Mouse (Mus musculus) liver, embryonic 11.5 days (tissue): ENCODE results near the gene Cyren. TPM values are rescaled to one million over a fixed set of nuclear protein-coding genes. Genes with fewer than 3 reads are reported as not detected.
A peak's percentile ranks its signal among the peaks of the same experiment; 100 is the strongest.

Experiments
- ATAC-seq: fragments of 200-750 bp; cut with Nextera tagmentation; replicated peaks from 2 replicates; pipeline ENCODE4 v1.8.0; 2017; ENCODE audit warnings: moderate number of reproducible peaks, mild to moderate bottlenecking, moderate TSS enrichment, moderate library complexity; ENCODE audit not compliant: low FRiP score
- DNase-seq: peaks from one replicate; pipeline ENCODE4 v3.0.0-alpha.2; 2017; ENCODE audit warnings: low spot score
- H3K27ac ChIP-seq: fragments of 300-500 bp; sonication (generic); 2 replicates; pipeline ENCODE4 v1.5.1; 2014; ENCODE audit warnings: mild to moderate bottlenecking, low read depth, low read length, control low read depth
- H3K27me3 ChIP-seq: fragments of 300-500 bp; sonication (generic); replicated peaks from 2 replicates; pipeline ENCODE4 v1.6.1; 2014; ENCODE audit warnings: low read length, mixed read lengths; ENCODE audit not compliant: control insufficient read depth, insufficient read depth
- H3K36me3 ChIP-seq: fragments of 300-500 bp; sonication (generic); 2 replicates; pipeline ENCODE4 v1.6.1; 2014; ENCODE audit warnings: mild to moderate bottlenecking, low read length, moderate library complexity, mixed read lengths; ENCODE audit not compliant: control insufficient read depth, insufficient read depth
- H3K4me1 ChIP-seq: fragments of 300-500 bp; sonication (generic); replicated peaks from 2 replicates; pipeline ENCODE4 v1.6.1; 2014; ENCODE audit warnings: low read length, mixed read lengths; ENCODE audit not compliant: control insufficient read depth, insufficient read depth
- H3K4me2 ChIP-seq: fragments of 300-500 bp; sonication (generic); 2 replicates; pipeline ENCODE4 v1.6.1; 2014; ENCODE audit warnings: mild to moderate bottlenecking, control low read depth, moderate library complexity
- H3K4me3 ChIP-seq: fragments of 300-500 bp; sonication (generic); 2 replicates; pipeline ENCODE4 v1.5.1; 2014; ENCODE audit warnings: low read depth, low read length, control low read depth
- H3K9ac ChIP-seq: fragments of 300-500 bp; sonication (generic); 2 replicates; pipeline ENCODE4 v1.6.1; 2014; ENCODE audit warnings: low read depth, low read length, control low read depth
- H3K9me3 ChIP-seq: fragments of 300-500 bp; sonication (generic); 2 replicates; pipeline ENCODE4 v1.6.1; 2016; ENCODE audit warnings: low read length, inconsistent platforms, mixed read lengths; ENCODE audit not compliant: control insufficient read depth
- WGBS: fragments of 180-500 bp; shearing (Covaris S2); extraction: QIAGEN DNeasy Blood & Tissue Kit; methylation state at CpG from one replicate; pipeline ENCODE4 v1.1.7; 2014; 5-methylcytosine and 5-hydroxymethylcytosine counted together
- polyA plus RNA-seq: library from polyadenylated mRNA; unstranded; fragments of >200 nt; fragmentation: Nextera tagmentation; extraction: Ambion mirVana; gene quantifications from 2 replicates; pipeline ENCODE4 v1.2.1, GENCODE M21; 2014

The Cyren gene
- 20.1 and 20.5 TPM in 2 replicates for polyA plus RNA-seq

DNA sequence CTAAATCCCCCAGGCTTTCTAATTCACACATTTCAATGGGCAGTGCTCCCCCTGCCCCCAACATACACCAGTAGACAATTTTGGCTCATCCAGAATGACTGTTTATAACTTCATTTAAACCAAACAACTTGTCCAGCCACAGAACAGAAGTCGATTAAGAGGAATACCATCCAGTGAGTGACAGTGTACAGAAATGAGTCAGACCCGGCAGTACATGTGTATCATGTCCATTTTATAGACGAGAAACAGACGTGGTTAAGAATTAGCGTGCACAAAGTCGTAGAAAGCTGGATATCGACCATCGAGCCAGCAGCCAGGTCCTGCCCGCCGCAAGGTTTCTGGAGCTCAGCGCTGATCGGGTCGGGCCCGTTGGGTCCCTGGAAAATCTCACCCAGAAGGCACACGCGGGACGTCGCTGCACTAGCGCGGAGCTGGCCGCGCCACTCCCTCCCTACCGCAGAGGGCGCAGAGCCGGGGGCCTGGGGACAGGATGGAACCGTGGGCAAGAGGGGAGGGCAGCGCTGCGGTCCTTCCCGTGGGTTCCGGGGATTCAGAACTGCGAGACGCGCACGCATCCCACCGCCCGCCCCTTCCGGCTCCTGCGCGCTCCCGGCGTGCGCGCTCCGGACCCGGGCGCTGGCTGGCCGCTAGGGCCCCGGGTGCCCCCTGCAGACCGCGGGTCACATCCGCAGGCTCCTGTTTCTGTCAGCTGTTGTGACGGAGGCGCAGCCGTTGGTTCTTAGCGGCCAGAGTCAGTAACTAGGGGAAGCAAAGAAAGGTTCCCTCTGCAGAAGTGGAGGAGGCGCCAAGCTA is at the start of gene Cyren:
Gene Cyren (minus strand): TSS at position 552 of the 813 bp plus-strand sequence.
- no peaks in the 10 kb centered on the region for H3K27me3 ChIP-seq
- peak within 1 kb of the TSS; percentile 94 for H3K27ac ChIP-seq
- peaks cover 40% of the 10 kb centered on the region for H3K4me1 ChIP-seq
- H3K9me3 ChIP-seq = no peaks in the 10 kb centered on the region
- DNase-seq = peak; percentile 91
- H3K4me2 ChIP-seq = peak within 1 kb of the TSS; percentile 85
- ATAC-seq = peak; percentile 79
- under 1% methylated on average over 55 of the region's 56 CpGs for WGBS
- H3K9ac ChIP-seq = peak within 1 kb of the TSS; percentile 85
- H3K36me3 ChIP-seq = peaks cover 19% of the 10 kb centered on the region
- H3K4me3 ChIP-seq = peak within 1 kb of the TSS; percentile 71

DNA sequence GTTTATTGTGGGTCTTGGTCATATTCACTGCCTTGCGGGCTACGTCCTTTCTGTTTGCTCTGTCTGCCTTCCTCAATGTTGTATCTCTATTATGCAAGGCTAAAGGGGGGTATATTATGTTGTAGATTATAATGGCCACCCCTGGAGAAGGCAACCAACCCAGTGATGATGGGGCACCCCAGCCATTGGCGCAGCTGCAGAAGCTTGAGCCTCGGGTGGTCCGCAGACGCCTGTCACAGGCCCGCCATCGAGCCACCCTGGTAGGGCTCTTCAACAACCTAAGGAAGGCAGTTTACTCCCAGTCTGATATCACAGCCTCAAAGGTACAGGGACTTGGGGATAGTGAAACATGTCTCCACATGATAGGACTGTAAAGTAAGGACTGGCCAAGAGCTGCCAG is 49.7 kb upstream of the Cyren start:
- no peaks in the 10 kb centered on the region for H3K4me1 ChIP-seq
- no peaks in the 10 kb centered on the region for H3K27me3 ChIP-seq
- no peak overlapping the region for H3K9ac ChIP-seq
- H3K27ac ChIP-seq = no peak overlapping the region
- H3K36me3 ChIP-seq = no peaks in the 10 kb centered on the region
- H3K9me3 ChIP-seq = no peaks in the 10 kb centered on the region
- ATAC-seq (no peak), DNase-seq (no peak)
- H3K4me2 ChIP-seq = no peak overlapping the region
- no peak overlapping the region for H3K4me3 ChIP-seq
- WGBS = 88% methylated on average over 8 of the region's 8 CpGs

DNA sequence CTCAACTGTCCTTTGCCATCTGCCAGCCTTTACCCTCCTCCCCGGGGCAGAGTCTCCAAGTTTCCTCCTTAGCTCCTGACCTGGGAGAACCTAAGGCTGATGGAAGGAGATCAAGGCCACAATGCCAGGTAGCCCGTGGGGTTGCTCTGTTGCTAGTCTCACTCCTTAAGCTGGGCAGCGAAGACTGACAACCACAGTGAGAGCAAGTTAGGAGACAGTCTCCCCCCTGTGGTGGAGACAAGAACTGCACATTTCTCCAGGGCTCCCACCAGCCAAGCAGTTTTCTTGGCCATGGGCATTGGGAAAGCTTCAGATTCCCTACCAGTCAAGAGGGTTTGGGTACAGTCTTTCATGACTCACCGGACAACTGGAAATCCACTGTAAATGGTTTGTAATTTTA is 49.3 kb upstream of the Cyren start:
- Histone ChIP-seq H3K4me2 (no peak overlapping the region), H3K36me3 (no peaks in the 10 kb centered on the region), H3K27me3 (no peaks in the 10 kb centered on the region), H3K9me3 (no peaks in the 10 kb centered on the region), H3K27ac (no peak overlapping the region), H3K9ac (no peak overlapping the region), H3K4me3 (no peak overlapping the region), H3K4me1 (no peaks in the 10 kb centered on the region)
- 43% methylated on average over 4 of the region's 4 CpGs for WGBS
- ATAC-seq (no peak), DNase-seq (peak; percentile 62)

DNA sequence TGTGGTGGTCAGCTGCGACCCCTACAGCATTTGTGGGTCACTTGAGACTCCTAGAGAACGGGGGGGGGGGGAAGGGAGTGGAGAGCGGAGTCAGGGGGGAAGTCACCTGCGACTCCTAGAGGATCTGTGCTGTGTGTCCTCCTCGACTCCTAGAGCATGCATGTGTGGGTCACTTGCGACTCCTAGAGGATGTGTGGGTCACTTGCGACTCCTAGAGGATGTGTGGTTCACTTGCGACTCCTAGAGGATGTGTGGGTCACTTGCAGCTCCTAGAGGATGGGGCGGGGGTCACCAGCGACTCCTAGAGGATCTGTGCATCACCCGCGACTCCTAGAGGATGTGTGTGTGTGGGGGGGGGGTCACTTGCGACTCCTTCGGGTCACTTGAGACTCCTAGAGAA is 44.1 kb upstream of the Cyren start:
- DNase-seq = peak; percentile 57
- 50% methylated on average over 14 of the region's 14 CpGs for WGBS
- Histone ChIP-seq H3K27ac (no peak overlapping the region), H3K4me1 (0 out of 2 replicates have a peak, but pooled peaks cover 2% of the 10 kb centered on the region), H3K36me3 (no peaks in the 10 kb centered on the region), H3K27me3 (no peaks in the 10 kb centered on the region), H3K9ac (no peak overlapping the region), H3K4me3 (no peak overlapping the region), H3K4me2 (no peak overlapping the region), H3K9me3 (no peaks in the 10 kb centered on the region)
- ATAC-seq = peak; percentile 77

GRCm38 (mm10) chr6:34920631-34921030 is 42.8 kb upstream of the Cyren start:
- Histone ChIP-seq H3K27me3 (no peaks in the 10 kb centered on the region), H3K4me2 (no peak overlapping the region), H3K36me3 (no peaks in the 10 kb centered on the region), H3K4me1 (0 out of 2 replicates have a peak, but pooled peaks cover 3% of the 10 kb centered on the region), H3K4me3 (no peak overlapping the region), H3K9ac (no peak overlapping the region), H3K9me3 (no peaks in the 10 kb centered on the region), H3K27ac (no peak overlapping the region)
- no peak for ATAC-seq
- 91% methylated on average over 12 of the region's 12 CpGs for WGBS
- no peak for DNase-seq

DNA sequence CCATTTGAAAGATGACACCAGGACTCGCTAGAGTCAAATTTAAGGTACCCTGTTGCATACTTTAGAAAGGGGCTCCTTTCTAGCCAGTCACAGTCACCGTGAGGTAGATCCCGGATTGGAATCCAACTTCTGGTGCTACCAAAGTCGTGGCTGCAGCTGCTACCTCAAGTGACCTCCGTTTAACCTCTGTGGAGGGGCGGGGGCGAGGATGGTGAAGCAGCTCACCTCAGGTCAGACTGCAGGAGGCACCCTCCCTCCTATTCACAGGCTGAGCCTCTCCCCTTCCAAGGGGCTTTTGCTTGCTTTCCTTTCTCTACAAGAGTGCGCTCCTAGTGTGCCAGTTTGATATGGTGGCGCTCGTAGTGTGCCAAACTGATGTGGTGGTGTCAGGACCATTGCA is 42.1 kb upstream of the Cyren start, which contains the start of gene Stra8:
Gene Stra8 (plus strand): TSS at position 208 of the 400 bp plus-strand sequence.
- H3K36me3 ChIP-seq = no peaks in the 10 kb centered on the region
- H3K9ac ChIP-seq = no peak within 1 kb of the TSS
- H3K27me3 ChIP-seq = no peaks in the 10 kb centered on the region
- 0 out of 2 replicates have a peak, but pooled peaks cover 3% of the 10 kb centered on the region for H3K4me1 ChIP-seq
- no peak within 1 kb of the TSS for H3K27ac ChIP-seq
- no peaks in the 10 kb centered on the region for H3K9me3 ChIP-seq
- no peak within 1 kb of the TSS for H3K4me3 ChIP-seq
- no peak for ATAC-seq
- H3K4me2 ChIP-seq = no peak within 1 kb of the TSS
- no peak for DNase-seq
- WGBS = 50% methylated on average over 10 of the region's 10 CpGs

DNA sequence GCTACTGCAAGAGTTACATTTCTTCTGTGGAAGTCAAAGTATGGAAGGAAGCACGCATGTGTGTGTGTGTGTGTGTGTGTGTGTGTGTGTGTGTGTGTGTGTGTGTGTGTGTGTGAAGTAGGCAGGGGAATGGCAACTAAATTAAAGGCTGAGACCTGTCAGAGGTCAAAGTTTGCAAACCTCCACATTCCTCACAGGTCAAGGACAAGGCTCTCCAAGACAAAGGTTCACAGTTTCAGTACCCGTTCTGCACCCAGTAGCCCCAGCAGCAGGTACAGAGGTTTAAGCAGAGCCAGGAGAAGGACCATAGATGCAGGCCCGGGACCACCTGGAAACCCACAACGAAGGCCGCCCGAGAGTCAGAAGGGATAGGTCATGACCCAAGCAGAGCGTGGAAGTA is 41.3 kb upstream of the Cyren start:
- Histone ChIP-seq H3K27ac (no peak overlapping the region), H3K4me1 (0 out of 2 replicates have a peak, but pooled peaks cover 3% of the 10 kb centered on the region), H3K27me3 (no peaks in the 10 kb centered on the region), H3K4me2 (no peak overlapping the region), H3K36me3 (no peaks in the 10 kb centered on the region), H3K9me3 (no peaks in the 10 kb centered on the region), H3K4me3 (no peak overlapping the region), H3K9ac (no peak overlapping the region)
- DNase-seq = no peak
- WGBS = 83% methylated on average over 7 of the region's 7 CpGs
- no peak for ATAC-seq

- Histone ChIP-seq H3K4me2 (no peak overlapping the region), H3K27me3 (no peaks in the 10 kb centered on the region), H3K4me3 (no peak overlapping the region), H3K9ac (no peak overlapping the region), H3K36me3 (no peaks in the 10 kb centered on the region), H3K27ac (no peak overlapping the region), H3K9me3 (no peaks in the 10 kb centered on the region), H3K4me1 (peaks cover 10% of the 10 kb centered on the region)
- no peak for DNase-seq
- ATAC-seq = no peak
- WGBS = 81% methylated on average over 3 of the region's 3 CpGs
Measured at GRCm38 (mm10) chr6:34914462-34914861, 36.6 kb upstream of the Cyren start.
